Mouse (Mus musculus) CH12.LX (cell line): Measurements from ENCODE around the gene Arhgap35. TPM values are rescaled to one million over a fixed set of nuclear protein-coding genes. Genes with fewer than 3 reads are reported as not detected.

ENCODE experiments used
- DNase-seq: peaks from one replicate; pipeline ENCODE4 v3.0.0-alpha.2; 2013; ENCODE audit errors: extremely low read depth
- H3K27ac ChIP-seq: 2 replicates; pipeline ENCODE4 v1.5.1; 2012; ENCODE audit warnings: low read depth, mild to moderate bottlenecking, control low read depth, moderate library complexity; ENCODE audit not compliant: insufficient read depth
- H3K27me3 ChIP-seq: replicated peaks from 2 replicates; pipeline ENCODE3; 2012; ENCODE audit warnings: inconsistent platforms
- H3K36me3 ChIP-seq, 2 experiments: replicated peaks in 1 of 2; 2 replicates each; pipeline versions ENCODE3 to v1.6.1; 2012; ENCODE audit warnings: inconsistent platforms in 1 of 2, low read length in 1 of 2, mild to moderate bottlenecking in 1 of 2, mixed read lengths in 1 of 2, moderate library complexity in 1 of 2; ENCODE audit not compliant: control insufficient read depth in 1 of 2, insufficient read depth in 1 of 2
- H3K4me1 ChIP-seq, 2 experiments: 2 replicates each; pipeline ENCODE4 v1.6.1; 2012; ENCODE audit warnings: inconsistent platforms in 1 of 2, moderate library complexity in 1 of 2; ENCODE audit not compliant: insufficient read depth in 2 of 2, control insufficient read depth in 1 of 2
- H3K4me2 ChIP-seq: 2 replicates; pipeline ENCODE4 v1.6.1; 2012; ENCODE audit warnings: low read depth, mild to moderate bottlenecking, control low read depth; ENCODE audit not compliant: poor library complexity, insufficient read depth, severe bottlenecking
- H3K4me3 ChIP-seq, 3 experiments: fragments of 150-350 bp in 1 of 3; sonication (generic) in 1 of 3; replicated peaks in 1 of 3; 2 replicates each; pipeline versions ENCODE3 to v1.5.1; 2011 to 2012; ENCODE audit warnings: low read depth in 2 of 3, low read length in 2 of 3, mild to moderate bottlenecking in 2 of 3, moderate library complexity in 2 of 3, control low read depth in 1 of 3, improper control_type of control experiment in 1 of 3, inconsistent platforms in 1 of 3, mixed read lengths in 1 of 3; ENCODE audit not compliant: poor library complexity in 1 of 3
- H3K79me2 ChIP-seq: replicated peaks from 2 replicates; pipeline ENCODE4 v1.6.1; 2012; ENCODE audit warnings: mild to moderate bottlenecking, moderate library complexity; ENCODE audit not compliant: control insufficient read depth, poor library complexity, insufficient read depth, severe bottlenecking; ENCODE audit errors: extremely low read depth
- H3K9ac ChIP-seq: 2 replicates; pipeline ENCODE4 v1.6.1; 2012; ENCODE audit warnings: low read depth, mild to moderate bottlenecking, control low read depth, moderate library complexity; ENCODE audit not compliant: insufficient read depth
- H3K9me3 ChIP-seq: replicated peaks from 2 replicates; pipeline ENCODE3; 2012; ENCODE audit warnings: low read length, inconsistent platforms, mixed read lengths
- CTCF ChIP-seq, 2 experiments: IDR thresholded peaks in 1 of 2; conservative IDR thresholded peaks in 1 of 2; 2 replicates each; pipeline ENCODE4 v1.5.1; 2011 to 2012; ENCODE audit warnings: low read depth in 2 of 2, low read length in 2 of 2, improper control_type of control experiment in 1 of 2, inconsistent platforms in 1 of 2, mild to moderate bottlenecking in 1 of 2, moderate library complexity in 1 of 2
- EP300 ChIP-seq: IDR thresholded peaks from 2 replicates; pipeline ENCODE4 v1.6.1; 2011; ENCODE audit warnings: low read length, improper control_type of control experiment
- ETS1 ChIP-seq: conservative IDR thresholded peaks from 2 replicates; pipeline ENCODE4 v1.6.1; 2012; ENCODE audit warnings: low read depth, mild to moderate bottlenecking, inconsistent platforms, low read length, improper control_type of control experiment, moderate library complexity
- IRF4 ChIP-seq: IDR thresholded peaks from 2 replicates; pipeline ENCODE4 v1.6.1; 2014; ENCODE audit warnings: low read depth, mild to moderate bottlenecking, inconsistent platforms, low read length, improper control_type of control experiment
- JUND ChIP-seq: conservative IDR thresholded peaks from 2 replicates; pipeline ENCODE4 v1.6.1; 2011; ENCODE audit warnings: low read depth, low read length, improper control_type of control experiment
- MAFK ChIP-seq: IDR thresholded peaks from 2 replicates; pipeline ENCODE4 v1.6.1; 2011; ENCODE audit warnings: low read length, improper control_type of control experiment; ENCODE audit not compliant: insufficient replicate concordance
- MAX ChIP-seq: IDR thresholded peaks from 2 replicates; pipeline ENCODE4 v1.6.1; 2011; ENCODE audit warnings: low read length, improper control_type of control experiment
- MEF2A ChIP-seq: IDR thresholded peaks from 2 replicates; pipeline ENCODE4 v1.6.1; 2014; ENCODE audit warnings: low read depth, mild to moderate bottlenecking, inconsistent platforms, low read length, improper control_type of control experiment, borderline replicate concordance
- MXI1 ChIP-seq: IDR thresholded peaks from 2 replicates; pipeline ENCODE4 v1.6.1; 2011; ENCODE audit warnings: mild to moderate bottlenecking, low read depth, low read length, improper control_type of control experiment
- NELFE ChIP-seq: IDR thresholded peaks from 2 replicates; pipeline ENCODE4 v1.6.1; 2011; ENCODE audit warnings: low read depth, low read length, improper control_type of control experiment
- PAX5 ChIP-seq: IDR thresholded peaks from 2 replicates; pipeline ENCODE4 v1.6.1; 2012; ENCODE audit warnings: low read length, inconsistent platforms, mixed read lengths
- POLR2AphosphoS2 ChIP-seq: IDR thresholded peaks from 2 replicates; pipeline ENCODE4 v1.6.1; 2011; ENCODE audit warnings: low read depth, low read length, improper control_type of control experiment
- RCOR1 ChIP-seq: conservative IDR thresholded peaks from 2 replicates; pipeline ENCODE4 v1.6.1; 2012; ENCODE audit warnings: low read depth, mild to moderate bottlenecking, inconsistent platforms, low read length, improper control_type of control experiment
- SIN3A ChIP-seq: IDR thresholded peaks from 2 replicates; pipeline ENCODE4 v1.6.1; 2012; ENCODE audit warnings: low read length, improper control_type of control experiment, inconsistent platforms
- TBP ChIP-seq: conservative IDR thresholded peaks from 2 replicates; pipeline ENCODE4 v1.6.1; 2011; ENCODE audit warnings: low read depth, low read length, improper control_type of control experiment
- TCF12 ChIP-seq: IDR thresholded peaks from 2 replicates; pipeline ENCODE4 v1.6.1; 2014; ENCODE audit warnings: low read depth, mild to moderate bottlenecking, inconsistent platforms, low read length, improper control_type of control experiment
- UBTF ChIP-seq: IDR thresholded peaks from 2 replicates; pipeline ENCODE4 v1.6.1; 2012; ENCODE audit warnings: low read depth, mild to moderate bottlenecking, inconsistent platforms, low read length, improper control_type of control experiment, moderate library complexity
- USF1 ChIP-seq: IDR thresholded peaks from 2 replicates; pipeline ENCODE4 v1.6.1; 2014; ENCODE audit warnings: low read depth, mild to moderate bottlenecking, inconsistent platforms, low read length, improper control_type of control experiment
- USF2 ChIP-seq: conservative IDR thresholded peaks from 2 replicates; pipeline ENCODE4 v1.6.1; 2011; ENCODE audit warnings: low read depth, low read length, improper control_type of control experiment
- ZC3H11A ChIP-seq: IDR thresholded peaks from 2 replicates; pipeline ENCODE4 v1.6.1; 2012; ENCODE audit warnings: low read depth, mild to moderate bottlenecking, inconsistent platforms, low read length, improper control_type of control experiment
- ZMIZ1 ChIP-seq: IDR thresholded peaks from 2 replicates; pipeline ENCODE4 v1.6.1; 2012; ENCODE audit warnings: low read depth, mild to moderate bottlenecking, inconsistent platforms, low read length, improper control_type of control experiment
- dilution Hi-C: fragments of 300-500 bp; cut with MboI; formaldehyde crosslinking; loops from 2 replicates; pipeline ENCODE4 v1.14.3; 2020; ENCODE audit warnings: low sequenced_read_pairs; ENCODE audit not compliant: extremely low pct_unique_long_range_greater_than_20kb, extremely low pct_ligation_motif_present
- in situ Hi-C: fragments of 300-500 bp; cut with MboI; formaldehyde crosslinking; loops from 3 replicates; pipeline ENCODE4 v1.14.3; 2019; ENCODE audit warnings: low sequenced_read_pairs, low pct_ligation_motif_present, low pct_unique_long_range_greater_than_20kb, mixed read lengths
- polyA plus RNA-seq: library from polyadenylated mRNA; unstranded; fragments of >175 nt; gene quantifications from 2 replicates; pipeline ENCODE4 v1.2.1, GENCODE M21; 2012; ENCODE audit warnings: low read depth; ENCODE audit not compliant: insufficient read length
- total RNA-seq, 2 experiments: library from RNA; depleted of rRNA; stranded (reverse); fragments of 300-350 nt in 1 of 2; fragments of >200 nt in 1 of 2; gene quantifications; 2 replicates each; pipeline ENCODE4 v1.2.3; 2012 to 2014

The Arhgap35 gene
- total and polyA plus RNA-seq, 3 experiments = 3.0 to 7.2 (median 5.3) TPM

GRCm38 (mm10) chr7:16474445-16474844, 140.3 kb downstream of the Arhgap35 start:
- peaks cover 1% of the 10 kb centered on the region for H3K27me3 ChIP-seq
- H3K9ac ChIP-seq = no peak overlapping the region
- DNase-seq = no peak
- H3K79me2 ChIP-seq = no peaks in the 10 kb centered on the region
- no peak overlapping the region for H3K4me3 ChIP-seq
- no peaks in the 10 kb centered on the region for H3K4me1 ChIP-seq
- H3K27ac ChIP-seq = no peak overlapping the region
- H3K36me3 ChIP-seq = no peaks in the 10 kb centered on the region
- no peak overlapping the region for H3K4me2 ChIP-seq
- dilution Hi-C loops = no loop called here
- H3K9me3 ChIP-seq = peaks cover 7% of the 10 kb centered on the region
- TF ChIP-seq TBP = no peak
- no peak for TF ChIP-seq TCF12
- no peak for TF ChIP-seq USF1
- TF ChIP-seq NELFE = no peak
- no peak for TF ChIP-seq ZMIZ1
- TF ChIP-seq USF2 = no peak
- TF ChIP-seq MXI1 = no peak
- TF ChIP-seq EP300 = no peak
- in situ Hi-C loops = no loop called here

GRCm38 (mm10) chr7:16473847-16474246, 140.9 kb downstream of the Arhgap35 start:
- Histone ChIP-seq H3K27me3 (peaks cover 2% of the 10 kb centered on the region), H3K4me2 (no peak overlapping the region), H3K79me2 (no peaks in the 10 kb centered on the region), H3K4me1 (no peaks in the 10 kb centered on the region), H3K27ac (no peak overlapping the region), H3K4me3 (no peak overlapping the region), H3K9ac (no peak overlapping the region)
- in situ Hi-C loops = no loop called here
- dilution Hi-C loops = no loop called here
- no peak for DNase-seq
- TF ChIP-seq RCOR1 (no peak), ETS1 (no peak), TBP (no peak), ZMIZ1 (no peak), MAX (no peak), USF2 (no peak), USF1 (no peak), CTCF (conservative IDR thresholded peaks at IDR 0.05 in 1 of 2, IDR thresholded peaks at IDR 0.05 in 1 of 2; ENCODE audit: low read depth in 2 of 2, low read length in 2 of 2) (no peak), JUND (no peak), TCF12 (no peak), POLR2AphosphoS2 (no peak), MAFK (no peak), MEF2A (no peak), MXI1 (no peak), PAX5 (no peak), ZC3H11A (no peak), UBTF (no peak), SIN3A (no peak), IRF4 (no peak)
- TF ChIP-seq, all 38 proteins: peak for 0
- H3K9me3 ChIP-seq = peaks cover 7% of the 10 kb centered on the region
- no peaks in the 10 kb centered on the region for H3K36me3 ChIP-seq
